Mouse (Mus musculus) lung, postnatal 10 days (tissue): ENCODE results near the gene Islr2.

ENCODE experiments used
- DNase-seq: peaks from one replicate; pipeline ENCODE4 v3.0.0; 2021

Islr2 gene

GRCm38 (mm10) chr9:58220218-58220903, 16.2 kb upstream of the Islr2 start:
- DNase-seq = peak; percentile 71

DNA sequence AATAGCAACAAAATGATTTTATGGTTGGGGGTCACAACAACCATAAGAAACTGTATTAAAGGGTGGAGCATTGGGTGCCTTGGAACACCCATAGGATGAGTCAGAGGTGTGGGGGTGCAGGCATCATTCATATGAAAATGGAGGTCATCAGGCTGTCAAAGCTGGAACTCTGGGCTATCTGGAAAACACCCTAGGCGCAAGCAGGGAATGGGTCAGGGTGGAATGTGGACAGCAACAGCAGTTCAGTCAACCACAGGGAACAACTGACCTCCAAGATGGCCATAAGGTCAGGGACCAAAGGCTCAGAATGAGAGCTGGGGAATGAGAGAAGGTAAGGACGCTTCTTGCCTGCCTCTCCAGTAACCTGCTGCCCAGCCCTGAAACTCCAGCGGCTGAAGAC, 14.4 kb upstream of the Islr2 start:
- DNase-seq = no peak

GRCm38 (mm10) chr9:58216402-58216801, 12.3 kb upstream of the Islr2 start:
- peak; percentile 49 for DNase-seq

GRCm38 (mm10) chr9:58214519-58215180, 10.5 kb upstream of the Islr2 start:
- DNase-seq = peak; percentile 55

GRCm38 (mm10) chr9:58213865-58214264, 9.7 kb upstream of the Islr2 start:
- peak; percentile 35 for DNase-seq

- DNase-seq = no peak
Measured at GRCm38 (mm10) chr9:58213377-58213776, 9.3 kb upstream of the Islr2 start.

DNA sequence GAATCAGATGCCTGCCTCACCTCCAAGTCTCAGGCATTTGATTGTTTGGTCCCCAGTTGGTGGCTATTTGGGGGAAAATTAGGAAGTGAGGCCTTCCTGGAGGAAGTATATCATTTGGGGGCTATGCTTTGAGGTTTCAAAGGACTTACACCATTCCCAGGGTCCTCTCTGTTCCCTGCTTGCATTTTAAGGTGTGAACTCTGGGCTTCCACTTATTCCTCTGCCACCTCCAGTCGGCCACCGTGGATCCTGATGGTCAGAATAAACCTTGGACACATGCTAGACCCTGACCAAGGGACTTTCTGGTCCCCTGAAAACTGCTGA, 6.1 kb upstream of the Islr2 start:
- no peak for DNase-seq

DNA sequence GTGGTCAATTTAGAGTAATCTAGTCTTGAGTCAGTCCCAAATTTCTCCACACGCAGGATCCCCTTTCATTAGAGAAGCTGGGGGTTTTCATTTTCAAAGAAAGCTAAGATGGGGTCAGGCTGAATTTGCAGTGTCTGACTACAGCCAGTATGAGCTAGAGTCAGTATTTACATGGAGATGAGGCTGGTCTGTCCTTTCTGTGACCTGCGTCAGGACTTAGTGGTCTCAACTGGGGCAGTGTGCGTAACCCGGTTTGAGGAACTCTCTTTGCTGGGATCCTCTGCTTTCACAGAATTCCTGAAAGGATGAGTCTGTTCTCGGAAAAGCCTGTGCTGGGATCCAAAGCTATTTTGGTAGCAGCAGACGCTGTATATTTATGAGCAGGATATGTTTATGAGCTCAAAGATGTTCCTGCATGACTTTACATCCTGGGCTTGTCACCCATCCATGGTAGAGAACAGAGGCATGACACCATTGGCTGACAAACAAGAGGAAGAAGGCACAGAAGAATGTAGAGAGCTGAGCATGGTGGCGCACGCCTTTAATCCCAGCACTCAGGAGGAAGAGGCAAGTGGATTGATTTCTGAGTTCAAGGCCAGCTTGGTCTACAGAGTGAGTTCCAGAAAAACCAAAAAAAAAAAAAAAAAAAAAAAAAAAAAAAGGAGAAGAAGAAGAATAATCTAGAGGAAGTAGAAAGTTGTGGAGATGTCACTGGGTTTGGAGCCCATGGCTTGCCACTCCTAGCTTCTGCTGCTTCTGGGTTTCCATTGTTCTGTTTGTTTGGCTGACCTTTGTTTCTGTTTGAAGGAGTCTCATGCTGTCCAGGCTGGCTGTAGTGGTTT, 5.6 kb upstream of the Islr2 start:
- no peak for DNase-seq

GRCm38 (mm10) chr9:58206013-58206412, 1.9 kb upstream of the Islr2 start:
- DNase-seq = no peak

- DNase-seq = peak; percentile 96
Measured at GRCm38 (mm10) chr9:58204448-58205000, 405 bp upstream of the Islr2 start.

- no peak for DNase-seq
Measured at GRCm38 (mm10) chr9:58202676-58203453, 1.3 kb downstream of the Islr2 start.

DNA sequence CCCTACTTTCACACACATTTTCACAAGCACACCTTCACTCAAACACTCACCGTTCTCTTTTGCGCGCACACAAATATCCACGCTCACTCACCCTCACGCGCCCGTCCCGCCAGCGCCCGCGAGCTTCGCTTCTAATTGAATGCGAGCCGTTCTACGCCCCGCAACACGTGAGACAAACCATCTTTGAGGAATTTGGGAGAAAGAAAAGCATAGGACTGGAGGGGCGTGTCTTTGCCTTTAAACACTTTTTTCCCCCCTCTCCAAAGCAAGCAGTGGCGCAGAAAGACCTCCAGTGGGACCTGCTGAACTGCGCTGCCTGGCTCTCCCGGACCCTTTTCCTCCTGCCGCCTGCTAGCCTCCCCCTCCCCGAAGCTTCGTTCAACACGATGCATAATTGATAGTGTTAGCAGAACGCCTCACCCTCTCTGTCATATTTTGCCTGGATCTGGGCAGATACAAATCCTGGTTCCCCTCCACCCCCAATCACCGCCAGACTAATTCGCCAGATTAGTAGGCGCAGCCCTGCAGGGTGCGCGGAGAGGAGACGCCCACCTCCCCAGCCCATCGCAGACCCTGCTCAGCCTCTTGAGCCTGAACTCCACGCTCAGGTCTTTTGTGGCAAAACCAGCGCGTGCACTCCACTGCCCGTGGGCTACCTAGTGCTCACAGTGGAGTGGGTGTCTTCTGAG, 2.1 kb downstream of the Islr2 start:
- DNase-seq = no peak

GRCm38 (mm10) chr9:58201091-58201842, 2.9 kb downstream of the Islr2 start:
- DNase-seq = no peak

DNA sequence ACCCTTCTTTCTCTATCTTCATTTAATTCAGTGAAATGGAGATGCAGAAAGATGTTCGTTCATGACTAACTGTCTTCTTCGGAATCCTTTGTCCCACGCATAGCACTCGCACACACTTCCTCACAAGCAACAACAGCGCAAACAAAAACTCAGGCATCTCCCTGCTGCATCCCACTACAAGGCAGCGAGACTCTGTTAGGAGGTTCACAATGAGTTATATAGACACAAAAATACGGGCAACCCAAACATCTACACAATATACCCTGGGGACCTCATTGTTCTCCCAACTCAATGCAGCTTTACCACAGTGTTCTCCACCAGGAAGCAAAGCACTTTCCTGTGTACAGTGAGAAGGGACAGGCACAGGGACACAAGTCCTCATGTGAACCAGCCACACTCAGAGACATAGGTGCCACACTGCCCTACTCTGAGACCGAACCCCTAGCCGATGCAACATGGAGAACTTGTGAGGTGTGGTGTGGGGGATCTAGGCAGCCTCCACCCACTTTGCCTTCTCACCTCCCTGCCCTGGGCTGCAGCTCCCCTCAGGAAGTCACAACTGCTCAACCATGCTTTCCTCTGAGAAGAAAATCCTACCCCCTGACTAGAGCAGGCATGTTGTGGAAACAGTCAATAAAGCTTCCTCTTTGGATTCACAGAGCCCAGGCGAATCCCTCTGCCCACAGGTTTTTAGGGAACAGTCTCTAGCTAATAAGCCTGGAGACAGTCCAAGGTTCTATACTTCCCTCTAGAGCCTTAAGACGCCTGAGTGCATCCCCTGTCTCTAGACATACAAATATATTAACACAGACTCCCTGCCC, 3.6 kb downstream of the Islr2 start:
- no peak for DNase-seq

DNA sequence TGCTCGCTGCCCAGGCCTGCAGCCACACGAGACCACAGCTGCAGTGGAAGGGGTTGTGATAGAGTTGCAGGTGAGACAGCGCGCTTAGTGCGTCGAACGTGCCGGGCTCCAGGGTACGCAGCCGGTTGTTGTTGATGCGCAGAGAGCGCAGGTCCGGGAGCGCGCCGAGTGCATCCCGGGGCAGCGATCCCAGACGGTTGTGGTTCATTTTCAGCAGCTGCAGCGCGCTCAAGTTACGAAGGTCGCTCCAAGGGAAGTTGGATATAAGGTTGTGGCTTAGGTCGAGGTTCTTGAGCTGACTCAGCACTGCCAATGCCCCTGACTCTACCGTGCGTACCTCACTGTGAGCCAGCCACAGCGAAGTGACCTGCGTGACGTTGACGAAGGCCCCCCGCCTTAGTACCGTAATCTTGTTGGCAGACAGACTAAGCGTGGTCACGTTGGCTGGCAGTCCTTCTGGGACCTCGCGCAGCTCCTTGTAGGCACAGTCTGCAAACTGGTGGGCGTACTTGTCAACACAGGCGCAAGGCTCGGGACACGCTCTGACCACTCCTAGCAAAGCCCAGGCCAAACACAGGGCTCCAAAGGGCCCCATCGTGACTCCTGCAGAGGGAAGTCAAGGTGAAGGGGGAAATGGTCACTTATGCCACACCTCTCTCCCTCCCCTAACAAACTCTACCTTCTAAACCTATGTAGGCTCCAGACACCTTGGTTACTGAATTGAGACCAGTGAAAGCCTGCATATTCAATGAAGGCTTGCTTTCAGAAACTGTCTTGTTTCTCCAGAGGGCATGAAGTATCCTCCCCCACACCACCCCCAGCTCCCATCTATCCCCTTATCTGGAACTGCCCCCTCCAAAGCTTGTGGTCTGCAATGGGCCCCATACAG, 4.5 kb downstream of the Islr2 start:
- no peak for DNase-seq

DNA sequence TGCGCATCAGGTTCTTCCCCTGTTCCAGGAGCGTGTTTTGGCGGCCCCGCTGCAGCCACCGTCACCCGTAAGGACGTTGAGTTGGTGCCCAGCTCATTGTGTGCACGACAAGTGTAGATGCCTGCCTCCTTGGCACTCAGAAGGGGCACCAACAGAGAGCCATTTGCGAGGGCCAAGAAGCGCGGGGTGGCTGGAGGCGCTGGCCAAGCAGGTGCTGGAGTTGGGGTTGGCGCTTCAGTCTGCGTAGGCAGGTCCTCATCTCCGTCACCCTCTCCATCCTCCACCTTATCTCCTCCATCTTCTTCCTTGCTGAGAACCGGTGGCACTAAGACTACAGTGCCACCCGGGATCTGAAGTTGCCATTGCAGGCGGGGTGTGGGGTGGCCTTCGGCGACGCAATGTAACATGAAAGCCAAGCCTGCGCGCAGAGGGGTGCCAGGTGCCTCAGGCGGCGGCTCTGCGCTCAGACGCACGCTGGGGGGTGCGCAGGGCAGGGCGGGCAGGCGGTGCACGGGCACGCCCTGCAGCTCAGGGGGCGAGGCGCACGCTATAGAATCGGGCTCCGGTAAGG, 5.2 kb downstream of the Islr2 start:
- DNase-seq = no peak

GRCm38 (mm10) chr9:58197781-58198701, 6.1 kb downstream of the Islr2 start:
- peak; percentile 69 for DNase-seq
